Mouse (Mus musculus) hindbrain, embryonic 10.5 days (tissue): ENCODE results near the gene Apoc1. TPM values are rescaled to one million over a fixed set of nuclear protein-coding genes. Genes with fewer than 3 reads are reported as not detected.

Source experiments
- polyA plus RNA-seq: library from polyadenylated mRNA; unstranded; fragments of >200 nt; fragmentation: Nextera tagmentation; extraction: Ambion mirVana; gene quantifications from 2 replicates; pipeline ENCODE4 v1.2.1, GENCODE M21; 2016

The Apoc1 gene
- polyA plus RNA-seq, 1 experiment from 2014 or later, result 2.2 TPM

Other genes starting within 250 kb of the Apoc1 start
- 9.3 and 13.6 TPM in 2 replicates for gene Mark4, start 233.8 kb downstream of the Apoc1 start, polyA plus RNA-seq
- gene Exoc3l2, start 229.3 kb downstream of the Apoc1 start, polyA plus RNA-seq, result 0.39 and 0.80 TPM in 2 replicates
- gene Bloc1s3, start 184.3 kb downstream of the Apoc1 start, polyA plus RNA-seq, result 2.4 and 3.8 TPM in 2 replicates
- 68.8 and 71.4 TPM in 2 replicates for gene Trappc6a, start 184.3 kb downstream of the Apoc1 start, polyA plus RNA-seq
- gene Nkpd1, start 174.8 kb downstream of the Apoc1 start, polyA plus RNA-seq, result 0.09 and 0.10 TPM in 2 replicates
- gene Ppp1r37, start 129.6 kb downstream of the Apoc1 start, polyA plus RNA-seq, result 22.6 and 30.4 TPM in 2 replicates
- 0.22 and 0.72 TPM in 2 replicates for gene Zfp296, start 115.4 kb downstream of the Apoc1 start, polyA plus RNA-seq
- 177 and 188 TPM in 2 replicates for gene Gemin7, start 115.1 kb downstream of the Apoc1 start, polyA plus RNA-seq
- 57.5 and 68.8 TPM in 2 replicates for gene Clasrp, start 88.2 kb downstream of the Apoc1 start, polyA plus RNA-seq
- gene Relb, start 63.2 kb downstream of the Apoc1 start, polyA plus RNA-seq, result 4.4 and 6.1 TPM in 2 replicates
- gene Clptm1, start 27.6 kb downstream of the Apoc1 start, polyA plus RNA-seq, result 83.8 and 99.9 TPM in 2 replicates
- gene Apoc2, start 14.7 kb downstream of the Apoc1 start, polyA plus RNA-seq, result 0.30 TPM in 1 of 2 replicates, not detected in the other
- not detected in 2 replicates for gene Gm44805, start 11.2 kb downstream of the Apoc1 start, polyA plus RNA-seq
- gene Apoc4, start 11.2 kb downstream of the Apoc1 start, polyA plus RNA-seq, result not detected in 2 replicates
- gene Apoe, start 6.5 kb upstream of the Apoc1 start, polyA plus RNA-seq, result 179 and 230 TPM in 2 replicates
- 209 and 211 TPM in 2 replicates for gene Tomm40, start 22.8 kb upstream of the Apoc1 start, polyA plus RNA-seq
- gene Nectin2, start 57.8 kb upstream of the Apoc1 start, polyA plus RNA-seq, result 89.0 and 99.8 TPM in 2 replicates
- gene Bcam, start 78.4 kb upstream of the Apoc1 start, polyA plus RNA-seq, result 46.8 and 57.3 TPM in 2 replicates
- 1.2 and 1.8 TPM in 2 replicates for gene Cblc, start 104.1 kb upstream of the Apoc1 start, polyA plus RNA-seq
- gene Bcl3, start 130.1 kb upstream of the Apoc1 start, polyA plus RNA-seq, result 0.60 and 0.78 TPM in 2 replicates
- 0.20 TPM in 1 of 2 replicates, not detected in the other for gene Gm19345, start 159.3 kb upstream of the Apoc1 start, polyA plus RNA-seq
- not detected in 2 replicates for gene Ceacam16, start 168.6 kb upstream of the Apoc1 start, polyA plus RNA-seq
- not detected in 2 replicates for gene Ceacam19, start 195.3 kb upstream of the Apoc1 start, polyA plus RNA-seq
- 4.4 and 5.4 TPM in 2 replicates for gene Pvr, start 228.5 kb upstream of the Apoc1 start, polyA plus RNA-seq